Mouse (Mus musculus): Measurements from ENCODE around the gene Nob1.

Gene Nob1

GRCm38 (mm10) chr8:107424597-107425229, at the start of gene Nob1:
Gene Nob1, minus strand, starts transcription at chr8:107425051.
- peak; percentile 94 to 95 for DNase-seq

GRCm38 (mm10) chr8:107473369-107473768, 48.5 kb upstream of the Nob1 start:
- no peak for DNase-seq

- DNase-seq: no peak
These were observed 47.7 kb upstream of the Nob1 start for GRCm38 (mm10) chr8:107472403-107473100.

GRCm38 (mm10) chr8:107470302-107470701, 45.5 kb upstream of the Nob1 start:
- DNase-seq: no peak

- no peak for DNase-seq
These were observed 44.0 kb upstream of the Nob1 start for GRCm38 (mm10) chr8:107468811-107469302.

GRCm38 (mm10) chr8:107466642-107467041, 41.8 kb upstream of the Nob1 start:
- no peak for DNase-seq

- DNase-seq: no peak
These were observed 40.6 kb upstream of the Nob1 start for GRCm38 (mm10) chr8:107465332-107465990.

GRCm38 (mm10) chr8:107462423-107462822, 37.6 kb upstream of the Nob1 start:
- DNase-seq: no peak

- no peak for DNase-seq
These were observed 33.4 kb upstream of the Nob1 start for GRCm38 (mm10) chr8:107458281-107458680.

GRCm38 (mm10) chr8:107457725-107458124, 32.9 kb upstream of the Nob1 start:
- no peak for DNase-seq

GRCm38 (mm10) chr8:107455268-107455667, 30.4 kb upstream of the Nob1 start:
- no peak for DNase-seq

GRCm38 (mm10) chr8:107453386-107453785, 28.5 kb upstream of the Nob1 start:
- DNase-seq: no peak

- DNase-seq: no peak
These were observed 26.7 kb upstream of the Nob1 start for GRCm38 (mm10) chr8:107451414-107452066.

GRCm38 (mm10) chr8:107449655-107450054, 24.8 kb upstream of the Nob1 start:
- no peak for DNase-seq

GRCm38 (mm10) chr8:107449130-107449529, 24.3 kb upstream of the Nob1 start:
- DNase-seq: no peak

GRCm38 (mm10) chr8:107448382-107448889, 23.6 kb upstream of the Nob1 start:
- DNase-seq: no peak

GRCm38 (mm10) chr8:107447713-107448112, 22.9 kb upstream of the Nob1 start:
- no peak for DNase-seq

- no peak for DNase-seq
These were observed 19.8 kb upstream of the Nob1 start for GRCm38 (mm10) chr8:107444626-107445025.

GRCm38 (mm10) chr8:107439880-107440625, 15.2 kb upstream of the Nob1 start:
- DNase-seq: no peak

- DNase-seq: no peak
These were observed 12.9 kb upstream of the Nob1 start for GRCm38 (mm10) chr8:107437711-107438110.

- DNase-seq: peak in 1 of 2 experiments; percentile 10
These were observed 12.1 kb upstream of the Nob1 start for GRCm38 (mm10) chr8:107436841-107437421.
